Mouse (Mus musculus) limb, embryonic 12.5 days (tissue): ENCODE results near the gene Rnf17. TPM values are rescaled to one million over a fixed set of nuclear protein-coding genes. Genes with fewer than 3 reads are reported as not detected.

Experiments used
- ATAC-seq: fragments of 200-750 bp; cut with Nextera tagmentation; 2 replicates; pipeline ENCODE4 v1.8.0; 2017; ENCODE audit warnings: low read depth, moderate TSS enrichment; ENCODE audit not compliant: insufficient number of reproducible peaks, insufficient read depth, low FRiP score, low TSS enrichment
- H3K27ac ChIP-seq: fragments of 300-500 bp; sonication (generic); 2 replicates; pipeline ENCODE4 v1.5.1; 2016; ENCODE audit warnings: mild to moderate bottlenecking, moderate library complexity
- H3K27me3 ChIP-seq: fragments of 300-500 bp; sonication (generic); 2 replicates; pipeline ENCODE4 v1.6.1; 2016; ENCODE audit warnings: mild to moderate bottlenecking, moderate library complexity
- H3K36me3 ChIP-seq: fragments of 300-500 bp; sonication (generic); 2 replicates; pipeline ENCODE4 v1.6.1; 2016; ENCODE audit warnings: mild to moderate bottlenecking, moderate library complexity
- H3K4me1 ChIP-seq: fragments of 300-500 bp; sonication (generic); replicated peaks from 2 replicates; pipeline ENCODE4 v1.6.1; 2016
- H3K4me2 ChIP-seq: fragments of 300-500 bp; sonication (generic); 2 replicates; pipeline ENCODE4 v1.6.1; 2016; ENCODE audit warnings: mild to moderate bottlenecking, moderate library complexity
- H3K4me3 ChIP-seq: fragments of 300-500 bp; sonication (generic); replicated peaks from 2 replicates; pipeline ENCODE4 v1.5.1; 2016; ENCODE audit warnings: mild to moderate bottlenecking
- H3K9ac ChIP-seq: fragments of 300-500 bp; sonication (generic); replicated peaks from 2 replicates; pipeline ENCODE4 v1.6.1; 2016; ENCODE audit warnings: mild to moderate bottlenecking, moderate library complexity
- H3K9me3 ChIP-seq: fragments of 300-500 bp; sonication (generic); 2 replicates; pipeline ENCODE4 v1.6.1; 2016; ENCODE audit warnings: mild to moderate bottlenecking, moderate library complexity
- WGBS: fragments of 180-500 bp; shearing (Covaris S2); methylation state at CpG from one replicate; pipeline ENCODE4 v1.1.7; 2016; 5-methylcytosine and 5-hydroxymethylcytosine counted together
- polyA plus RNA-seq: library from polyadenylated mRNA; unstranded; fragments of >200 nt; fragmentation: Nextera tagmentation; extraction: Ambion mirVana; gene quantifications from 2 replicates; pipeline ENCODE4 v1.2.1, GENCODE M21; 2016

The Rnf17 gene
- polyA plus RNA-seq, 1 experiment from 2014 or later: 1.6 TPM

- no peaks in the 10 kb centered on the region for H3K9me3 ChIP-seq
- H3K4me2 ChIP-seq: no peak overlapping the region
- H3K36me3 ChIP-seq: no peaks in the 10 kb centered on the region
- H3K27me3 ChIP-seq: no peaks in the 10 kb centered on the region
- H3K9ac ChIP-seq: no peak overlapping the region
- H3K4me1 ChIP-seq: no peaks in the 10 kb centered on the region
- ATAC-seq: no peak
- no peak overlapping the region for H3K4me3 ChIP-seq
- no peak overlapping the region for H3K27ac ChIP-seq
Observed at GRCm38 (mm10) chr14:56377745-56378144, 24.6 kb upstream of the Rnf17 start.

- no peak for ATAC-seq
- no peaks in the 10 kb centered on the region for H3K36me3 ChIP-seq
- H3K4me3 ChIP-seq: no peak overlapping the region
- H3K4me2 ChIP-seq: no peak overlapping the region
- H3K9ac ChIP-seq: no peak overlapping the region
- H3K9me3 ChIP-seq: no peaks in the 10 kb centered on the region
- H3K27ac ChIP-seq: no peak overlapping the region
- no peaks in the 10 kb centered on the region for H3K4me1 ChIP-seq
- no peaks in the 10 kb centered on the region for H3K27me3 ChIP-seq
- 78% methylated on average over 9 of the region's 9 CpGs for WGBS
Observed at GRCm38 (mm10) chr14:56379336-56379735, 23.0 kb upstream of the Rnf17 start.

GRCm38 (mm10) chr14:56382366-56382765 is 20.0 kb upstream of the Rnf17 start:
- H3K9me3 ChIP-seq: no peaks in the 10 kb centered on the region
- ATAC-seq: no peak
- no peaks in the 10 kb centered on the region for H3K36me3 ChIP-seq
- H3K4me2 ChIP-seq: no peak overlapping the region
- 91% methylated on average over 4 of the region's 4 CpGs for WGBS
- H3K4me1 ChIP-seq: no peaks in the 10 kb centered on the region
- H3K27me3 ChIP-seq: no peaks in the 10 kb centered on the region
- H3K4me3 ChIP-seq: no peak overlapping the region
- H3K27ac ChIP-seq: no peak overlapping the region
- H3K9ac ChIP-seq: no peak overlapping the region

- no peak overlapping the region for H3K27ac ChIP-seq
- H3K36me3 ChIP-seq: no peaks in the 10 kb centered on the region
- H3K4me3 ChIP-seq: no peak overlapping the region
- no peaks in the 10 kb centered on the region for H3K27me3 ChIP-seq
- no peak overlapping the region for H3K9ac ChIP-seq
- no peak for ATAC-seq
- no peaks in the 10 kb centered on the region for H3K4me1 ChIP-seq
- H3K9me3 ChIP-seq: no peaks in the 10 kb centered on the region
- WGBS: 93% methylated on average over 3 of the region's 3 CpGs
- no peak overlapping the region for H3K4me2 ChIP-seq
Observed at GRCm38 (mm10) chr14:56390247-56390646, 12.1 kb upstream of the Rnf17 start.

- no peak overlapping the region for H3K4me2 ChIP-seq
- H3K27me3 ChIP-seq: no peaks in the 10 kb centered on the region
- 17% methylated on average over 2 of the region's 2 CpGs for WGBS
- H3K36me3 ChIP-seq: no peaks in the 10 kb centered on the region
- no peak overlapping the region for H3K4me3 ChIP-seq
- H3K9me3 ChIP-seq: no peaks in the 10 kb centered on the region
- H3K4me1 ChIP-seq: no peaks in the 10 kb centered on the region
- H3K27ac ChIP-seq: no peak overlapping the region
- H3K9ac ChIP-seq: no peak overlapping the region
- ATAC-seq: no peak
Observed at GRCm38 (mm10) chr14:56393704-56394312, 8.6 kb upstream of the Rnf17 start.

GRCm38 (mm10) chr14:56398001-56398400 is 4.4 kb upstream of the Rnf17 start:
- Histone ChIP-seq H3K27ac (no peak overlapping the region), H3K36me3 (no peaks in the 10 kb centered on the region), H3K4me2 (no peak overlapping the region), H3K9me3 (no peaks in the 10 kb centered on the region), H3K9ac (no peak overlapping the region), H3K4me3 (no peak overlapping the region), H3K4me1 (no peaks in the 10 kb centered on the region), H3K27me3 (no peaks in the 10 kb centered on the region)
- ATAC-seq: no peak

GRCm38 (mm10) chr14:56403072-56403375 is 643 bp downstream of the Rnf17 start:
- Histone ChIP-seq H3K27ac (no peak overlapping the region), H3K36me3 (no peaks in the 10 kb centered on the region)

GRCm38 (mm10) chr14:56462090-56462489 is 59.7 kb downstream of the Rnf17 start:
- Histone ChIP-seq H3K9me3 (no peaks in the 10 kb centered on the region), H3K4me1 (no peaks in the 10 kb centered on the region), H3K27ac (no peak overlapping the region), H3K27me3 (no peaks in the 10 kb centered on the region), H3K4me2 (no peak overlapping the region), H3K4me3 (no peak overlapping the region), H3K9ac (no peak overlapping the region), H3K36me3 (no peaks in the 10 kb centered on the region)
- no peak for ATAC-seq
- 44% methylated on average over 2 of the region's 2 CpGs for WGBS

More at GRCm38 (mm10) chr14:56403072-56403375, 643 bp downstream of the Rnf17 start:
- 88% methylated on average over 2 of the region's 2 CpGs for WGBS
- no peaks in the 10 kb centered on the region for H3K27me3 ChIP-seq
- H3K4me2 ChIP-seq: no peak overlapping the region; the same call in 1 of the 2 replicates
- H3K9me3 ChIP-seq: no peaks in the 10 kb centered on the region
- ATAC-seq: no peak
- no peak overlapping the region for H3K9ac ChIP-seq
- H3K4me3 ChIP-seq: no peak overlapping the region
- H3K4me1 ChIP-seq: no peaks in the 10 kb centered on the region

GRCm38 (mm10) chr14:56462729-56463128 is 60.3 kb downstream of the Rnf17 start:
- H3K36me3 ChIP-seq: no peaks in the 10 kb centered on the region
- WGBS: 75% methylated on average over 1 of the region's 1 CpGs
- H3K9ac ChIP-seq: no peak overlapping the region
- no peak overlapping the region for H3K27ac ChIP-seq
- no peak for ATAC-seq
- no peaks in the 10 kb centered on the region for H3K9me3 ChIP-seq
- H3K4me2 ChIP-seq: no peak overlapping the region
- H3K27me3 ChIP-seq: no peaks in the 10 kb centered on the region
- no peaks in the 10 kb centered on the region for H3K4me1 ChIP-seq
- H3K4me3 ChIP-seq: no peak overlapping the region

- ATAC-seq: no peak
- no peak overlapping the region for H3K27ac ChIP-seq
- H3K9me3 ChIP-seq: no peaks in the 10 kb centered on the region
- 49% methylated on average over 1 of the region's 1 CpGs for WGBS
- no peak overlapping the region for H3K9ac ChIP-seq
- H3K4me1 ChIP-seq: no peaks in the 10 kb centered on the region
- H3K27me3 ChIP-seq: no peaks in the 10 kb centered on the region
- H3K36me3 ChIP-seq: no peaks in the 10 kb centered on the region
- H3K4me3 ChIP-seq: no peak overlapping the region
- H3K4me2 ChIP-seq: no peak overlapping the region
Observed at GRCm38 (mm10) chr14:56468145-56468544, 65.8 kb downstream of the Rnf17 start.

GRCm38 (mm10) chr14:56489806-56490205 is 87.4 kb downstream of the Rnf17 start:
- H3K4me2 ChIP-seq: no peak overlapping the region
- H3K4me1 ChIP-seq: no peaks in the 10 kb centered on the region
- H3K4me3 ChIP-seq: no peak overlapping the region
- H3K27me3 ChIP-seq: no peaks in the 10 kb centered on the region
- H3K9me3 ChIP-seq: no peaks in the 10 kb centered on the region
- no peak for ATAC-seq
- H3K9ac ChIP-seq: no peak overlapping the region
- H3K36me3 ChIP-seq: no peaks in the 10 kb centered on the region
- no peak overlapping the region for H3K27ac ChIP-seq

- WGBS: 56% methylated on average over 4 of the region's 4 CpGs
Observed at GRCm38 (mm10) chr14:56502407-56502806, 100.0 kb downstream of the Rnf17 start.

More at GRCm38 (mm10) chr14:56502407-56502806, 100.0 kb downstream of the Rnf17 start:
- Histone ChIP-seq H3K4me2 (no peak overlapping the region), H3K36me3 (no peaks in the 10 kb centered on the region), H3K27ac (no peak overlapping the region), H3K4me1 (0 out of 2 replicates have a peak, but pooled peaks cover 3% of the 10 kb centered on the region), H3K27me3 (no peaks in the 10 kb centered on the region), H3K9ac (no peak overlapping the region), H3K4me3 (no peak overlapping the region), H3K9me3 (no peaks in the 10 kb centered on the region)
- no peak for ATAC-seq
